Mouse (Mus musculus) heart, embryonic 14.5 days (tissue): ENCODE data around the gene Abat. TPM values are rescaled to one million over a fixed set of nuclear protein-coding genes. Genes with fewer than 3 reads are reported as not detected.
A peak's percentile ranks its signal among the peaks of the same experiment; 100 is the strongest.

ENCODE experiments used
- ATAC-seq: fragments of 200-750 bp; cut with Nextera tagmentation; 2 replicates; pipeline ENCODE4 v1.8.0; 2017; ENCODE audit warnings: low read depth, moderate TSS enrichment; ENCODE audit not compliant: insufficient number of reproducible peaks, insufficient read depth, low FRiP score
- H3K27ac ChIP-seq, 2 experiments: fragments of 200-500 bp in 1 of 2; fragments of 300-500 bp in 1 of 2; sonication (generic) in 1 of 2; replicated peaks in 1 of 2; 2 replicates each; pipeline ENCODE4 v1.5.1; 2012 to 2014; ENCODE audit warnings: low read depth in 2 of 2, low read length in 2 of 2, control low read depth in 1 of 2, mild to moderate bottlenecking in 1 of 2, mixed read lengths in 1 of 2; ENCODE audit not compliant: control insufficient read depth in 1 of 2, insufficient read depth in 1 of 2
- H3K27me3 ChIP-seq: fragments of 300-500 bp; sonication (generic); 2 replicates; pipeline ENCODE4 v1.6.1; 2014; ENCODE audit warnings: mild to moderate bottlenecking, low read length, control low read depth; ENCODE audit not compliant: control insufficient read depth, insufficient read depth
- H3K36me3 ChIP-seq: fragments of 300-500 bp; sonication (generic); 2 replicates; pipeline ENCODE4 v1.6.1; 2014; ENCODE audit warnings: mild to moderate bottlenecking, control low read depth, low read length, mixed read lengths; ENCODE audit not compliant: control insufficient read depth, insufficient read depth
- H3K4me1 ChIP-seq, 2 experiments: fragments of 200-500 bp in 1 of 2; fragments of 300-500 bp in 1 of 2; sonication (generic) in 1 of 2; 2 replicates each; pipeline ENCODE4 v1.6.1; 2012 to 2014; ENCODE audit warnings: low read length in 2 of 2, control low read depth in 1 of 2, mixed read lengths in 1 of 2; ENCODE audit not compliant: control insufficient read depth in 2 of 2, insufficient read depth in 2 of 2
- H3K4me2 ChIP-seq: fragments of 300-500 bp; sonication (generic); 2 replicates; pipeline ENCODE4 v1.6.1; 2014; ENCODE audit warnings: mild to moderate bottlenecking, low read length
- H3K4me3 ChIP-seq, 2 experiments: fragments of 200-500 bp in 1 of 2; fragments of 300-500 bp in 1 of 2; sonication (generic) in 1 of 2; 2 replicates each; pipeline ENCODE4 v1.5.1; 2012 to 2014; ENCODE audit warnings: low read length in 2 of 2, mild to moderate bottlenecking in 2 of 2, control low read depth in 1 of 2, low read depth in 1 of 2, moderate library complexity in 1 of 2; ENCODE audit not compliant: control insufficient read depth in 1 of 2, insufficient read depth in 1 of 2
- H3K9ac ChIP-seq: fragments of 300-500 bp; sonication (generic); 2 replicates; pipeline ENCODE4 v1.6.1; 2014; ENCODE audit warnings: mild to moderate bottlenecking, low read length
- H3K9me3 ChIP-seq: fragments of 300-500 bp; sonication (generic); 2 replicates; pipeline ENCODE4 v1.6.1; 2016; ENCODE audit warnings: low read length, control low read depth; ENCODE audit not compliant: control insufficient read depth
- WGBS: fragments of 180-500 bp; shearing (Covaris S2); extraction: QIAGEN DNeasy Blood & Tissue Kit; methylation state at CpG from one replicate; pipeline ENCODE4 v1.1.7; 2014; 5-methylcytosine and 5-hydroxymethylcytosine counted together
- polyA plus RNA-seq: library from polyadenylated mRNA; unstranded; fragments of >200 nt; fragmentation: Nextera tagmentation; extraction: Ambion mirVana; gene quantifications from 2 replicates; pipeline ENCODE4 v1.2.1, GENCODE M21; 2014

Abat gene
- polyA plus RNA-seq, 1 experiment from 2014 or later: 27.6 TPM

- H3K4me1 ChIP-seq: peaks cover 30 to 39% of the 10 kb centered on the region in 2 experiments
- peak overlapping the region; percentile 80 to 91 for H3K27ac ChIP-seq
- H3K4me2 ChIP-seq: peak overlapping the region; percentile 27
- H3K4me3 ChIP-seq: no peak overlapping the region
- H3K9ac ChIP-seq: peak overlapping the region; percentile 11; the same call in 1 of the 2 replicates
- WGBS: 9% methylated on average over 11 of the region's 11 CpGs
- ATAC-seq: peak; percentile 79
- H3K27me3 ChIP-seq: no peaks in the 10 kb centered on the region
- no peaks in the 10 kb centered on the region for H3K36me3 ChIP-seq
- H3K9me3 ChIP-seq: no peaks in the 10 kb centered on the region
Measured at GRCm38 (mm10) chr16:8523480-8524144, 10.4 kb downstream of the Abat start.

- Histone ChIP-seq H3K36me3 (no peaks in the 10 kb centered on the region), H3K4me2 (peak overlapping the region; percentile 27), H3K4me3 (no peak overlapping the region), H3K9me3 (no peaks in the 10 kb centered on the region), H3K9ac (peak overlapping the region; percentile 5; the same call in 1 of the 2 replicates), H3K4me1 (peaks cover 30 to 36% of the 10 kb centered on the region in 2 experiments), H3K27me3 (no peaks in the 10 kb centered on the region), H3K27ac (peak overlapping the region; percentile 80 to 91)
- 60% methylated on average over 16 of the region's 16 CpGs for WGBS
- ATAC-seq: no peak
Measured at GRCm38 (mm10) chr16:8524163-8524847, 11.1 kb downstream of the Abat start.

- no peak overlapping the region for H3K27ac ChIP-seq
- 74% methylated on average over 3 of the region's 3 CpGs for WGBS
Measured at GRCm38 (mm10) chr16:8525293-8525692, 12.1 kb downstream of the Abat start.

GRCm38 (mm10) chr16:8525877-8526276, 12.6 kb downstream of the Abat start:
- Histone ChIP-seq H3K4me2 (no peak overlapping the region), H3K4me3 (no peak overlapping the region), H3K27me3 (no peaks in the 10 kb centered on the region), H3K4me1 (peaks cover 30 to 36% of the 10 kb centered on the region in 2 experiments), H3K9me3 (no peaks in the 10 kb centered on the region), H3K27ac (no peak overlapping the region), H3K9ac (no peak overlapping the region), H3K36me3 (no peaks in the 10 kb centered on the region)
- ATAC-seq: no peak
- WGBS: 34% methylated on average over 7 of the region's 7 CpGs

More at GRCm38 (mm10) chr16:8525293-8525692, 12.1 kb downstream of the Abat start:
- H3K4me1 ChIP-seq: peaks cover 30 to 36% of the 10 kb centered on the region in 2 experiments
- H3K9ac ChIP-seq: no peak overlapping the region
- no peaks in the 10 kb centered on the region for H3K27me3 ChIP-seq
- ATAC-seq: no peak
- H3K4me3 ChIP-seq: no peak overlapping the region
- no peaks in the 10 kb centered on the region for H3K36me3 ChIP-seq
- H3K4me2 ChIP-seq: no peak overlapping the region
- H3K9me3 ChIP-seq: no peaks in the 10 kb centered on the region

- H3K4me3 ChIP-seq: no peak overlapping the region
- 88% methylated on average over 1 of the region's 1 CpGs for WGBS
- H3K4me2 ChIP-seq: no peak overlapping the region
- H3K9me3 ChIP-seq: no peaks in the 10 kb centered on the region
- ATAC-seq: no peak
- no peak overlapping the region for H3K27ac ChIP-seq
- peaks cover 14 to 18% of the 10 kb centered on the region in 2 experiments for H3K4me1 ChIP-seq
- H3K36me3 ChIP-seq: no peaks in the 10 kb centered on the region
- no peak overlapping the region for H3K9ac ChIP-seq
- H3K27me3 ChIP-seq: no peaks in the 10 kb centered on the region
Measured at GRCm38 (mm10) chr16:8529389-8529788, 16.2 kb downstream of the Abat start.

GRCm38 (mm10) chr16:8530018-8530417, 16.8 kb downstream of the Abat start:
- Histone ChIP-seq H3K27me3 (no peaks in the 10 kb centered on the region), H3K4me1 (peaks cover 8 to 11% of the 10 kb centered on the region in 2 experiments), H3K9me3 (no peaks in the 10 kb centered on the region), H3K9ac (no peak overlapping the region), H3K36me3 (no peaks in the 10 kb centered on the region), H3K27ac (no peak overlapping the region), H3K4me3 (no peak overlapping the region), H3K4me2 (no peak overlapping the region)
- ATAC-seq: no peak
- WGBS: 68% methylated on average over 14 of the region's 14 CpGs

- no peaks in the 10 kb centered on the region for H3K36me3 ChIP-seq
- no peak overlapping the region for H3K4me3 ChIP-seq
- H3K27me3 ChIP-seq: no peaks in the 10 kb centered on the region
- H3K4me1 ChIP-seq: no peaks in the 10 kb centered on the region; a peak in 1 of 4 replicates
- no peak overlapping the region for H3K4me2 ChIP-seq
- 84% methylated on average over 9 of the region's 9 CpGs for WGBS
- H3K9ac ChIP-seq: no peak overlapping the region
- ATAC-seq: no peak
- no peaks in the 10 kb centered on the region for H3K9me3 ChIP-seq
- H3K27ac ChIP-seq: no peak overlapping the region
Measured at GRCm38 (mm10) chr16:8532461-8532860, 19.2 kb downstream of the Abat start.
